Mouse (Mus musculus): ENCODE measurements around the gene Vcan.

The Vcan gene

GRCm38 (mm10) chr13:89726492-89726891 lies 15.8 kb downstream of the Vcan start:
- DNase-seq (ENCODE audit: low read depth, low spot score), result peak; percentile 15

GRCm38 (mm10) chr13:89720497-89720896 lies 21.8 kb downstream of the Vcan start:
- DNase-seq (ENCODE audit: low read depth, low spot score), result no peak

GRCm38 (mm10) chr13:89709497-89710201 lies 32.7 kb downstream of the Vcan start:
- DNase-seq (ENCODE audit: low read depth, low spot score), result no peak

GRCm38 (mm10) chr13:89708151-89708927 lies 34.0 kb downstream of the Vcan start:
- DNase-seq (ENCODE audit: low read depth, low spot score), result no peak

GRCm38 (mm10) chr13:89702395-89702794 lies 39.9 kb downstream of the Vcan start:
- no peak for DNase-seq (ENCODE audit: low read depth, low spot score)

GRCm38 (mm10) chr13:89699998-89700555 lies 42.2 kb downstream of the Vcan start:
- no peak for DNase-seq (ENCODE audit: low read depth, low spot score)

- no peak for DNase-seq (ENCODE audit: low read depth, low spot score)
Observed at GRCm38 (mm10) chr13:89692597-89692996, 49.7 kb downstream of the Vcan start.

GRCm38 (mm10) chr13:89683490-89683889 lies 58.8 kb downstream of the Vcan start:
- no peak for DNase-seq (ENCODE audit: low read depth, low spot score)

- DNase-seq (ENCODE audit: low read depth, low spot score), result no peak
Observed at GRCm38 (mm10) chr13:89682254-89682653, 60.1 kb downstream of the Vcan start.

GRCm38 (mm10) chr13:89679756-89680155 lies 62.6 kb downstream of the Vcan start:
- no peak for DNase-seq (ENCODE audit: low read depth, low spot score)

GRCm38 (mm10) chr13:89670505-89670904 lies 71.8 kb downstream of the Vcan start:
- no peak for DNase-seq (ENCODE audit: low read depth, low spot score)

- DNase-seq (ENCODE audit: low read depth, low spot score), result no peak
Observed at GRCm38 (mm10) chr13:89668981-89669880, 73.1 kb downstream of the Vcan start.

GRCm38 (mm10) chr13:89668069-89668468 lies 74.2 kb downstream of the Vcan start:
- DNase-seq (ENCODE audit: low read depth, low spot score), result peak; percentile 41

- peak; percentile 59 for DNase-seq (ENCODE audit: low read depth, low spot score)
Observed at GRCm38 (mm10) chr13:89661688-89662087, 80.6 kb downstream of the Vcan start.

GRCm38 (mm10) chr13:89657046-89657445 lies 85.3 kb downstream of the Vcan start:
- no peak for DNase-seq (ENCODE audit: low read depth, low spot score)

GRCm38 (mm10) chr13:89653279-89653678 lies 89.0 kb downstream of the Vcan start:
- no peak for DNase-seq (ENCODE audit: low read depth, low spot score)

- DNase-seq (ENCODE audit: low read depth, low spot score), result no peak
Observed at GRCm38 (mm10) chr13:89652773-89653172, 89.5 kb downstream of the Vcan start.

- no peak for DNase-seq (ENCODE audit: low read depth, low spot score)
Observed at GRCm38 (mm10) chr13:89645589-89645988, 96.7 kb downstream of the Vcan start.

GRCm38 (mm10) chr13:89637012-89637411 lies 105.3 kb downstream of the Vcan start:
- DNase-seq (ENCODE audit: low read depth, low spot score), result no peak

GRCm38 (mm10) chr13:89634137-89634683 lies 108.1 kb downstream of the Vcan start:
- DNase-seq (ENCODE audit: low read depth, low spot score), result peak; percentile 79

GRCm38 (mm10) chr13:89619064-89619463 lies 123.2 kb downstream of the Vcan start:
- no peak for DNase-seq (ENCODE audit: low read depth, low spot score)

Data from ZHBTc4 (cell line).